Mouse (Mus musculus) cerebellum, adult 9-11 months (tissue): ENCODE measurements around the gene Heatr4.
"Not testable (repeated sequence)": the region's sequence is repeated elsewhere in the genome, so short reads cannot be mapped to it uniquely, and the experiment has no call there.

Experiments
- DNase-seq: peaks from one replicate; pipeline ENCODE4 v3.0.0; 2022

The Heatr4 gene

GRCm38 (mm10) chr12:83984752-83985151 lies at the start of gene Heatr4:
TSS of gene Heatr4 (minus strand) at chr12:83984852.
- no peak for DNase-seq

GRCm38 (mm10) chr12:84034108-84034507 lies 49.5 kb upstream of the Heatr4 start:
- DNase-seq, result no peak

GRCm38 (mm10) chr12:84033302-84033701 lies 48.6 kb upstream of the Heatr4 start:
- DNase-seq, result not testable (repeated sequence)

GRCm38 (mm10) chr12:84032854-84033253 lies 48.2 kb upstream of the Heatr4 start:
- DNase-seq, result no peak

DNA sequence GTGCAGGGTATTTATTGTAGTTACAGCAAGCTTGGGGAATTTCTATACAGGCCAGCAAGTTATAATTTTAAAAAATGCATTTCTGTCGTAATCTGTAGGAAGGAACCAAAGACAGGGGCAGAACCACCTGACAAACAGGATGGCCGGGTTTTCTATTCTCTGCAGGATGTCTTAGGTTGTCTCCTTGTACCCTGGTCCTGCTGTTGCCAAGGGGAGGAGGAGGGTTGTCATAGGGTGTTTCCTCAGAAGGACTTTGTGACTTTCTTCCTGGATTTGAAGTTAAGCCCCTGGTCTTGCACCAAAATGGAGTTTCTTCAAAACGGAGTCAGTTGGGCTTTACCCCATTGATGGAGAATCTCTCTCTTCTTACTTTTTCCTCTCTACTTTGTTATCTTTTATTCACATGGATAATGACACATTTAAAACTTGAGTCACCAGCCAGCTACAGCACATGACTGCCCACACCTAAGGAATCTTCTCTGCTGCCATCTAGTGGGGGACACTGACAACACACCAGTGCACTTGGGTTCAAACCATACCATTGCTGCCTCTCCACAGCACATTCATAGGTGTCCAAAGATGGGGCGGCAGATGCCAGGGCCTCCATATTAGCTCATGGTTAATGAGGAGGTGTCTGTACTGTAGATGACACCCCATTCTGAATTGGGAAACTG lies 46.1 kb upstream of the Heatr4 start:
- peak; percentile 71 for DNase-seq

DNA sequence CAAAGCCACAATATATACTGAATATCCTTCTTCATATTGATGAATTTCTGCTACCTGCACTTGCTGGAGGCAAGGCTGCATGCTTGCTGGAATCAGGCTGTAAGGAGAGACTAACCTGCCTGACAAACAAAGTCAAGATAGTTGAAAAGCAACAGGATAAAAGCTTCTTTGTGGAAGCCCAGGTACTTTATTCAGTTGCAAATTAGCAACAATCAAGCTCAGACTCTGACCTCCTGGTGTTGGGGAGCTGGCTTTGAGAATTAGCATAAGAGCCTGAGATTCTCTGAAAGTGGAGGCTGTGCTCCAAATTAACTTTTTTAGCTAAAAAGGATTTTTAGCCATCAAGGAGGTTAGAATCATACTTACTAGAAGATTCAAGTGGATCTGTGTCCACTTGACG lies 44.4 kb upstream of the Heatr4 start:
- not testable (repeated sequence) for DNase-seq

GRCm38 (mm10) chr12:84028328-84028727 lies 43.7 kb upstream of the Heatr4 start:
- DNase-seq, result not testable (repeated sequence)

DNA sequence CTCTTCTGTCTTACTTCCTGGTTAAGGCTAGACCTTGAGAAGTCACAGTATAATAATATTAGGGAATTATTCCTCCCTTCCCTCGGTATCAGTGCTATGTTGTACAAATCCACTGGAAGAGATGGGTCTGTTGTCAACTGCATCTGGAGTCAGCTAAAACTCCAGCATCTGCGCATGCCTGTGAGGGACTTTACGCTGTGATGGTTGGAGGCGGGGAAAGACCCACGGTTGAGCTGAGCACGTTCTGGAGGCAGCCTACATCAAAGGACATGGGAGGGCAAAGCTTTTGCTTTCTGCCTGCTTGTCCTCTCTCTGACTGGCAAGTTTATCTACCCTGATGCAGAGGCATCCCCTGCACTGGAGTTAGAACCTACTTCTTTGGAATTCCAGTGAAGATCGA lies 41.2 kb upstream of the Heatr4 start:
- no peak for DNase-seq

DNA sequence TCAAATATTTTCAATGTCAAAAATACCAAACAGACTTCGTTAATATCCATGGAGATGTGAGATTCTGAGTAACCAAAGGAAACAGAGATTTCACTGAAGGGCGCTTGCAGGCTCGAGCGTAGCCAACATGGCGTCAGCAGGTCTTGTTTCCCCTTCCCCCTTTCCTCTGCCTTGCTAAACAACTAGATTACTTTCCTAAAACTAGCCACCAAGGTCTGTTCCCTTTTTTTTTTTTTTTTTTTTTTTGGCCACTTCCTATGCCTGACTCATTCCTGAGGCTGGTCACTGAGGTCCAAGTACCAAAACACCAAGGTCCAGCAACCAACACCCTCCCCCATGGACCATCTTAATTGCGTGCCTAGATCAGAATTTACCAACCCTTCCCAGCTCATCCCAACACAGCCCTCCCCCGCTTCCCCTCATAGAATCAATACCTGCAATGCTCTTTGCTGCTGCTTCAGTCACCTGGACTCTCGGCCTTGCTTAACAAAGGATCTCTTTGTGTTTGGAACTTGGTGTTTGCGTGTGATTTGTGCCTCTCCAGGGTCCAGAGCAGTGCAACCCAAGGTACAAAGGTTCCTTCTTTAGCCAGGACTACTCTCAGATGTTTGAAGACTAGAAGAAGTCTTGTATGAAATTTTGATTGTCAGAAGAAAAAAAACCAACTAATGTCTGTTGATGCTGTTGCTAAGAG lies 38.5 kb upstream of the Heatr4 start:
- DNase-seq, result no peak

- not testable (repeated sequence) for DNase-seq
These were observed 37.6 kb upstream of the Heatr4 start for GRCm38 (mm10) chr12:84022266-84022665.

DNA sequence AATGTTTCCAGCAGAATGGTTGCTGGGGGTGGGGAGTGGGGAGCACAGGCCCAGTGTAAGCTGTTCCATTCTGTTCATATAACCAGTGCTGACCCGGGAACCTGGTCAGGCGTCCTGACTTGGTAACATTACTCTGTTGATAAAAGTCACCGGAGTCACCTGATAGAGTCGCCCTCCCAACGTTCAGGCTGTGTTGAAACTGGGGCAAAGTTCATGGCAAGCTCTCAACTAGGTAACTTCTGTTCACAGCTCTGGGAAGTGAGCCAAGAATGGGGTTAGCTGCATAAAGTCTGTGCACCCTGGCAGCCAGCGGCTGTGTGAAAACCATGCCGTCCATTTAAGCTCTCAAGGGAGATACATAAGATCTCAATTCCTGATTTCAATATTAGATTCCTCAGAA lies 35.9 kb upstream of the Heatr4 start:
- DNase-seq, result not testable (repeated sequence)

- no peak for DNase-seq
These were observed 29.0 kb upstream of the Heatr4 start for GRCm38 (mm10) chr12:84013701-84014100.

GRCm38 (mm10) chr12:84013130-84013529 lies 28.5 kb upstream of the Heatr4 start:
- DNase-seq, result no peak

DNA sequence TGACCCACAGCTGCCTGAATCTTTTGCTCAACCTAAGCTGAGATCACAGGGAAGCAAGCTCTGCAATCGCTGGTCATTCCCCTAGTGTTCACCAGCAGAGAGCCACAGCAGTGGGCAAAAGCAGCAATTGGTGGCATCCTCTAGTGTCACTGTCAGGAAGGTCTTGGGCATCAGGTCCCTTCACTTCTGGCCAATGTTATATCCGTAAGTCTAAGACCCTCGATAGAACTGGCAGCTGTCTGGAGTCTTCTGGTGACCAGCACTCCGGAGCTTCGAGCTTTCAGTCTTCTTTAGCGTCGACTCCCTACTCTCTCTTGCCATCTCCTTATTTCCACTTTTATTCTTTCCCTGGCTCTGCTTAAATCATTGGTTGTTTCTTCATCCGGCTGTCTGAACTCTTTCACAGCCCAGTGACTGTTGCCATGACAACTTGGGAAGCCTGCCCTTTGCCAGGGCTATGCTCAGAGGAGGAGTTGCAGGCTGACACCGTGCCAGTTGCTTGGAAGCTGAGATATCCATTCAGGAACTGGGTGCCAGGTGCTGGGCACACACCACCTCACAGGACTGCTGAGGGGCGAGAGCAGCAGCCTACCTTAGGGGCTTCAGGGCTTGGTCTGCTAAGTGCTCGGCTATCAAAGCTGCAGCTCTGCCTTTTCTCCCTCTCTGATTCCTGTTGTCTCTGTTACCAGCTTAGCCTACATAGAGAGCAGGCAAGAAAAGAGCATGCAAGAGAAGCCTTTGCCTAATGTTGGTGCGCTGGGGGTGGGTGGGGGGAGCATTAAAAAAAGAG lies 26.8 kb upstream of the Heatr4 start:
- DNase-seq, result peak; percentile 81

- DNase-seq, result no peak
These were observed 25.5 kb upstream of the Heatr4 start for GRCm38 (mm10) chr12:84010201-84010600.

DNA sequence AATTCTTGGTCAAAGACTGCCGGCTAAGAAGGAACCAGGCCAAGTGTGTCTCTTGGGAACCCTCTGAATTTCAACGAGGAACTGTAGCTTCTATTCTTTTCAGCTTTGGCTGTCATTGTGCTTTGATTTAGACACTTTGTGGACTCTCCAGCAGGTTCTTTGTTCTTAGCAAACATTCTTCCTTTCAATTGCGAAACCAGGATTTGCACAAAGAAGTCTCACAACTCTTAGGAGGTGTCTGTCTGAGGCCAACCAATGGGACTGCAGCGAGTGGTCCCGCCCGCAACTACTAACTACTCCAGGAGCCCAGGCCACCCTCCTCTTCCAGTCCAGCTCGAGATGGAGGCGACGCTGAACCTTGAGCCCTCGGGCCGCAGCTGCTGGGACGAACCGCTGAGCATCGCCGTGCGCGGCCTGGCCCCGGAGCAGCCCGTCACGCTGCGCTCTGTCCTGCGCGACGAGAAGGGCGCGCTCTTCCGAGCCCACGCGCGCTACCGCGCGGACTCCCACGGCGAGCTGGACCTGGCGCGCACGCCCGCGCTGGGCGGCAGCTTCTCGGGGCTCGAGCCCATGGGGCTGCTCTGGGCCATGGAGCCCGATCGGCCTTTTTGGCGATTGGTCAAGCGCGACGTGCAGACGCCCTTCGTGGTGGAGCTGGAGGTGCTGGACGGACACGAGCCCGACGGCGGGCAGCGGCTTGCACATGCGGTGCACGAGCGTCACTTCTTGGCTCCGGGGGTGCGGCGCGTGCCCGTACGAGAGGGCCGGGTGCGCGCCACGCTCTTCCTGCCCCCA lies 24.7 kb upstream of the Heatr4 start, which contains the start of gene Acot1:
Acot1 (plus strand) TSS at position 320 of the 795 bp plus-strand sequence.
- peak; percentile 40 for DNase-seq

DNA sequence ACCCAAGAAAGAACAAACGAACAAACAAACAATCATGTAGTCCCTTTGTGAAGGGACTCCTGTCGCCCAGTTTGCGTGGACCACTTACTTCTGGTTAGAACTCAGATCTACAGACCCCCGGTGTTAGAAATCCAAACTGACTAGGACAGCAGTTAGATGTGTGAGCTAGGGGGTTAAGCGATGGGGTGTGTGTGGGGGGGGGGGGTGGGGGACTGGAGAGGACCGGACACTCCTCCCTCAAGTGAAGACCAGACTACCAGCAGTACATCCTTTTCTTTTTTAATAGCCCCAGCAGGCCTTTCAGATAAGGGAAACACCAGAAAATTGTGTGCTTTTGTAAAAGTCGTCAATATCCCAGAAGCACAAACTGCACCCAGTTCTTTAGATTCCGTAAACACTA lies 24.1 kb upstream of the Heatr4 start:
- DNase-seq, result no peak

DNA sequence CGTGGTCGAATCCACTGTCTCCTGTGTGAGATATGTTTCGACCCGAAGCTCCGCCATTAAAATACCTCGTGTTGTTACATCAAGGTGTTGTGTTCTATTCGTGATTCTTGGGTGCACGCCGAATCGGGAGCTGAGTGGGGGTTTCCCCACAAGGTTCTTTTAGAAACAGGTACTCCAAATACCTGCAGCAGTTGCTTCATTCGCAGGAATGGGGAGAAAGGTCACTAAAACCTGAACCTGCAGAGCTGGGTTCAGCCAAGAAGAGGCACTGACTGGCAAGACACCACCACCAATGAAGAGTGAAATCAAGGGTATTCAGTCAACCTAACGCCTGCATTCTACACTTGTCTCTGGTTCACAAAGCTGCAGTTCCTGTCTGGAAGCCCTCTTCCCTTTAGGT lies 23.6 kb upstream of the Heatr4 start:
- DNase-seq, result no peak

DNA sequence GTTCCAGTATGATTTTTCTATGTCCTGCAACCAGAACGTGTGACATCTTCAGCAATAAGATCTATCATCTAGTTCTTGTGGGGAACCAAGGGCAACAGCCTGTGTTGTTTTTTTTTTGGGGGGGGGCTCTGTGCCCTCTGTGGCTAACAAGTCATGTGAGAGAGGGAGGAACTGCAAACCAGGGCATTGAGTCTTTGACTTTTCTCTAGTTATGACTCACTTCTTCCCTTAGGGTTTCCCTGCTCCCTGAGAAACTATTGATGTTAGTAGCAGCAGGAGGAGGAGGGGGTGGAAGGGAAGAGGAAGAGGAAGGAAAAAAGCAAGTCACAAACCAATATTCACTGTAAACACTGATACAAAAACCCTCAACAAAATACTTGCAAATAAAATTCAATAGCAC lies 19.2 kb upstream of the Heatr4 start:
- DNase-seq, result no peak

GRCm38 (mm10) chr12:84000418-84000817 lies 15.8 kb upstream of the Heatr4 start:
- no peak for DNase-seq

DNA sequence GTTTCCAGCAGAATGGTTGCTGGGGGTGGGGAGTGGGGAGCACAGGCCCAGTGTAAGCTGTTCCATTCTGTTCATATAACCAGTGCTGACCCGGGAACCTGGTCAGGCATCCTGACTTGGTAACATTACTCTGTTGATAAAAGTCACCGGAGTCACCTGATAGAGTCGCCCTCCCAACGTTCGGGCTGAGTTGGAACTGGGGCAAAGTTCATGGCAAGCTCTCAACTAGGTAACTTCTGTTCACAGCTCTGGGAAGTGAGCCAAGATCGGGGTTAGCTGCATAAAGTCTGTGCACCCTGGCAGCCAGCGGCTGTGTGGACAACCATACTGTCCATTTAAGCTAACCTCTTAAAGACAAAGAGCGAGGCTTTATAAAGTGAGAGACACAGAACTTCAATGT lies 14.6 kb upstream of the Heatr4 start:
- DNase-seq, result not testable (repeated sequence)

GRCm38 (mm10) chr12:83998341-83999107 lies 13.9 kb upstream of the Heatr4 start:
- DNase-seq, result no peak
